Mouse (Mus musculus) G1E-ER4 (cell line): Measurements from ENCODE around the gene Plekha4. TPM values are rescaled to one million over a fixed set of nuclear protein-coding genes. Genes with fewer than 3 reads are reported as not detected.

Experiments
- GATA1 ChIP-seq: IDR thresholded peaks from one replicate; pipeline ENCODE4 v1.8.0; 2012; ENCODE audit warnings: low read length, inconsistent platforms
- polyA plus RNA-seq: library from polyadenylated mRNA; stranded (reverse); fragments of >175 nt; gene quantifications from 2 replicates; pipeline ENCODE4 v1.2.3, GENCODE M21; 2012

Plekha4 gene
- polyA plus RNA-seq, 1 experiment, result 1.8 TPM

GRCm38 (mm10) chr7:45554744-45555143 lies 28.6 kb downstream of the Plekha4 start, which contains the start of gene Hsd17b14:
Gene Hsd17b14 (plus strand): TSS chr7:45554893.
- TF ChIP-seq GATA1, result no peak

- TF ChIP-seq GATA1, result no peak
These were observed 29.7 kb downstream of the Plekha4 start for GRCm38 (mm10) chr7:45555787-45556186.

DNA sequence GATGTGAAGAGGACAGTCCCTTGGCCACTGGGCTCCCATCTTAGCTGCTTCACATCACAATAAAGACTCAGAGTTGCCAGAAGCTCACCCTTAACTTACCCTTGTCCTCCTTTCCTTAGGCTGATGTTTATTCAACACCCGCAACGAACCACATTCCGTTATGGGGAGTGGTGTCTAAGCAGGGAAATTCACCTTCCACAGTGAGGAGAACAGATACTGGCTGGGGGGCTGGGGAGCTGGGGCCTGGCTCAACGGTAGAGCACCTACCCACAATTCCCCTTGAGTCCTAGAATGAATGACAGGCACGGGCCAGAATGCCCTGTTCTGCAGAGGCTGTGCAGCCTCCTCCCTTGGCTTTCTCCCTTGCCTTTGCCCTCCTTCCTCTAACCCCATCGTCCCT lies 32.8 kb downstream of the Plekha4 start:
- no peak for TF ChIP-seq GATA1

- no peak for TF ChIP-seq GATA1
These were observed 34.1 kb downstream of the Plekha4 start for GRCm38 (mm10) chr7:45560241-45560640.

DNA sequence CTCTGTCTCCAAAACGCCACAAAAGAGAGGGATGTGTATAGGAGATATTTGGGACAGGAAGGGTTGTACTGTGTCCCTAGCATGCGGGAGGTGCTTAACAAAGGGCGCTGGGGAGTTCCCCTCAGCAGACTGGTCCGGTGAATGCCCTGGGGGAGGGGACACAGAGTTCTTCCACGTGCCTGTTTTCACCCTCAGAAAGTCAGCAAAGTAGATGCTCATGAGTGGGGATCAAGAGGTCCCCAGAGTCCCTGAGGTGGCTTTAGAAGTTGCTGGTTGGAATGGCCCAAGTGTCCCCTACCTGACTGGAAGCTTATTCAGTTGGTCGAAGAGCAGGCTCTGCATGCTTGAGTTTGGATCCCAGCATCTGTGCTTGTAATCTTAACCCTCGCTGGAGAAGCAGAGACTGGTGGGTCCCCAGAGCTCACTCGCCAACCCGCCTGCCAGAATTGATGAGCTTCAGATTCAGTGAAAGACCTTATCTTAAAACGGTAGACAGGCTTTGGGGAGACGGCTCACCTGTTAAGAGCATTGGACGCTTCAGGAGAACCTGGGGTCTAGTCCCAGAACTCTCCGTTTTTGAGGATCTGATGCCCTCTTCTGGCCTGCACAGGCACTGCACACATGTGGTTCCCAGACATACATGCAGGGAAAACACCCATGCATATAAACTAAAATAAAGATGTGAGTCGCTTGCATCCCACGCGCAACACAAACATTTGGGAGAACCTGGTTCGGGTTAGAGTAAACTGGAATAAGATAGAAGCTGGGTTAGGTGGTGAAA lies 34.9 kb downstream of the Plekha4 start:
- TF ChIP-seq GATA1, result no peak

DNA sequence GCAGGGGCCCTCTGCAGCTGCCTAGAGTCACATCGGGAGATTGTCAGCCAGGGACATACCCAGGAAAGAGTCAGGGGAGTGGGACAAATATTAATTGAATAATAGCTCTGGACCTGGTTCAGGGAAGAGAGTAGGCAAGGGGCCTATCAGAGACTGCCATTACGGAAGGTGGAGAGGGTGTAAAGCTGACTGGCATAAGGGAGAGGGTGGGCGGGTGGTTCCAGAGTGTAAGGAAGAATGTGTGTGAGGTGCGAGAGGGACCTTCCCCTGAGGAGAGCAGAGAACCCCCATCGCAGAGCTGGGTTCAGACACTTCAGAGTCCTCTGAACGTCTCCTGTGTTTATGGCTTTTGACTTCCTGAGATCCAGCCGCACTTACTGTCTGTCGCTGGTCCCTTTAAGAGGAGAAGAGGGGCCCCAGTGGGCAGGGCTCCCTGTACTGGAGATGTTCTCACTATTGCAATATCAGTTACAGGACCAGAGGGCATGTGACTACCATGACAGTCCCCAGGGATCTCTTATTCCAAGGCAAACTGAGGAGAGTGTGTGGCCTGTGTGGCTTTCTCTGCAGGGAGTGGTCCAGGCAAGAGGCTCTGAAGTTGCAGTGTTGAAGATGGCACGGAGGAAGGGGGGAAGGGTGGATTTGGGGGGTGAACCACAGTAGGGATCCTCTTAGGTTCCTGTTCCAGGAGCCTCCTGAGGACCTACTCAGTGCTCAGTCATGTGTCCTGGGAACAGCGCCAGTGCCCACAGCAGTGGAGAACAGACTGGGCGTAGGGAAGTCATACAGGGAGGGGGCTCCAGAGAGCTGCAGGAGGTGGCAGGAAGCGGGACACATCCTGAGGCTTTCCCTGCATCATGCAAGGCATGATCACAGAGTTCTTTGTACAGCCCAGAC lies 35.7 kb downstream of the Plekha4 start:
- TF ChIP-seq GATA1, result no peak

- TF ChIP-seq GATA1, result no peak
These were observed 38.7 kb downstream of the Plekha4 start for GRCm38 (mm10) chr7:45564811-45565210.

- no peak for TF ChIP-seq GATA1
These were observed 39.3 kb downstream of the Plekha4 start for GRCm38 (mm10) chr7:45565446-45565845.

- no peak for TF ChIP-seq GATA1
These were observed 41.1 kb downstream of the Plekha4 start for GRCm38 (mm10) chr7:45567112-45567779.

- TF ChIP-seq GATA1, result no peak
These were observed 41.8 kb downstream of the Plekha4 start for GRCm38 (mm10) chr7:45567780-45568516.

DNA sequence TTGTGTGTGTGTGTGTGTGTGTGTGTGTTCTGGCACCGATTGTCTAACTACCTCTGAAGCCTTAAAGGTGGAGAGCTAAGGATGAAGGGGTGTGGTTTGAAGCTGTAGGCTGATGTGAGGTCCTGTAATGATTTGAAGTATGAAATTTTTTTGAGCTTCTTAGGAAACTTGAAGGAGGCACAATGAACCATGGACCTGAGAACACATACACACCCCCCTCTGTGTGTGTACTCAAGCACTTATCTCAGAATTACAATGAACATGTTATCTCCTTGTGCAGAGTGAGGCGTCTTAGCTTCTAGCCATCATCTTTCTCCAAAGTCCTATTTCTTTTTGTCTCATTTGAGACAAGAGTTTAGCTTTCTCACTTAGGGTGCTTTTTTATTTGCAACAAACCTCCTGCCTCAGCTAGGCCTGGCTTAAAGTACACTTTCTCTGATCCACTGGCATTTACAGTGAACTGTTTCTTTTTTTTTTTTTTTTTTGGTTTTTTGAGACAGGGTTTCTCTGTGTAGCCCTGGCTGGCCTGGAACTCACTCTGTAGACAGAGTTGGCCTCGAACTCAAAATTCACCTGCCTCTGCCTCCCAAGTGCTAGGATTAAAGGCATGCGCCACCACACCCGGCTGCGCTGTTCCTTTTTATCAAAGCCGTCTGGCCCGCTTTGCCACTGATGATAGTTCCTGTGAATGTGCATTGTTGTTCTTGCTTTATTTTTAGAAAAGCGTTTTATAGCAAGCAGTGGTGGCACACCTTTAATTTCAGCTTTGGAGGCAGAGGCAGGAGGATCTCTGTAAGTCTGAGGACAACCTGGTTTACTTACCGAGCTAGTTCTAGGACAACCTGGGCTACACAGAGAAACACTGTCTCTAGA lies 42.7 kb downstream of the Plekha4 start:
- TF ChIP-seq GATA1, result peak; percentile 60

GRCm38 (mm10) chr7:45570103-45570741 lies 44.1 kb downstream of the Plekha4 start, which contains the start of gene Bcat2:
Gene Bcat2 (plus strand): TSS chr7:45570153.
- TF ChIP-seq GATA1, result no peak

DNA sequence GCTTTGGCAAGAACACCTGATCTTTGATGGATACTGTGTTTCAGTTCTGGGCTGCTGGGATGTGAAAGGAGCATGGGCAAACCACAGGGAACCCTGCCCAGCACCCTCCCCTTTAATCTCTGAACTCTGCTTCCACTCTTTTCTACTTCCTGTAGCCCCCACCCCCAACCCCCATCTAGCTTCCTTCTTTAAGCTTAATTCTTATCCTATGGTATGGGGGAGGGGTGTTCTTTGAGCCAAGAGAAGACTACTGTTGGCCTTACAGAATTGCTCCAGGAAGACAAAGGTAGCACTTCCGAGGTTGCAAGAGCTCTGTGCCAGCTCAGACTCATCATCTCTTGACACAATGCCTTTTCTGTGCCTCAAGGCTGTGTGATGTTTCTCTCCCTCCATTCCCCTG lies 45.8 kb downstream of the Plekha4 start:
- no peak for TF ChIP-seq GATA1

DNA sequence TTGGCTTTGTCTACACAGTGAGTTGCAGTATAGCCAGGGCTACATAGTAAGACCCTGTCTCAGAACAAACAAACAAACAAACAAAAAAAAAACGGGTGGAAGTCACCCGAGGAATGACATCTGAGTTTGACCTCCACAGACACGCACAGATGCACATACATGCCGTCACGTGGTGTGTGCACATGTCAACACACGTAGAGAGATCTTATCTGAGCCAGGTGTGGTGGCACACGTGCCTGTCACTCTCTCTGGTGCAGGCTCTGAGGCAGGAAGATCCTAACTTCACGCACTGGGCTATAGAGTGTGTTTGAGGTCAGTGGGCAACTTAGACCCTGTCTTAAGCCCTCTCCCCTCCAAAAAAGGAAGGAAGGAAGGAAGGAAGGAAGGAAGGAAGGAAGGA lies 47.8 kb downstream of the Plekha4 start:
- TF ChIP-seq GATA1, result no peak
